Mouse (Mus musculus) thymus, adult 2 months (tissue): ENCODE results near the gene P2ry13. TPM values are rescaled to one million over a fixed set of nuclear protein-coding genes. Genes with fewer than 3 reads are reported as not detected.

Experiments used
- DNase-seq: peaks from one replicate; pipeline ENCODE4 v3.0.0; 2021
- H3K27ac ChIP-seq: fragments of 200-500 bp; 2 replicates; pipeline ENCODE4 v1.5.1; 2012; ENCODE audit warnings: low read length, control low read depth; ENCODE audit not compliant: control insufficient read depth, insufficient read depth
- H3K27me3 ChIP-seq: fragments of 200-500 bp; 2 replicates; pipeline ENCODE4 v1.6.1; 2012; ENCODE audit warnings: mild to moderate bottlenecking, low read length, moderate library complexity, mixed read lengths; ENCODE audit not compliant: control insufficient read depth, insufficient read depth
- H3K36me3 ChIP-seq: fragments of 200-500 bp; 2 replicates; pipeline ENCODE4 v1.6.1; 2012; ENCODE audit warnings: mild to moderate bottlenecking, low read length, moderate library complexity; ENCODE audit not compliant: control insufficient read depth, insufficient read depth
- H3K4me1 ChIP-seq: fragments of 200-500 bp; replicated peaks from 2 replicates; pipeline ENCODE4 v1.6.1; 2012; ENCODE audit warnings: low read length; ENCODE audit not compliant: control insufficient read depth, insufficient read depth
- H3K4me3 ChIP-seq: fragments of 200-500 bp; 2 replicates; pipeline ENCODE4 v1.5.1; 2012; ENCODE audit warnings: mild to moderate bottlenecking, low read length, control low read depth, moderate library complexity; ENCODE audit not compliant: control insufficient read depth, insufficient read depth
- CTCF ChIP-seq: fragments of 200-500 bp; IDR thresholded peaks from 2 replicates; pipeline ENCODE4 v1.5.1; 2012; ENCODE audit warnings: mild to moderate bottlenecking, control low read depth, low read length, moderate library complexity, borderline replicate concordance; ENCODE audit not compliant: control insufficient read depth, poor library complexity, insufficient read depth; ENCODE audit errors: extremely low read depth
- POLR2A ChIP-seq: fragments of 200-500 bp; IDR thresholded peaks from 2 replicates; pipeline ENCODE4 v1.6.1; 2012; ENCODE audit warnings: mild to moderate bottlenecking, low read length, control low read depth, moderate library complexity; ENCODE audit not compliant: control insufficient read depth, poor library complexity, insufficient read depth; ENCODE audit errors: extremely low read depth
- WGBS: fragments of 180-500 bp; shearing (Covaris S2); methylation state at CpG from one replicate; pipeline ENCODE4 v1.1.7; 2018; 5-methylcytosine and 5-hydroxymethylcytosine counted together
- polyA plus RNA-seq: library from polyadenylated mRNA; depleted of rRNA; stranded (reverse); fragments of >200 nt; gene quantifications from 2 replicates; pipeline ENCODE4 v1.2.3, GENCODE M21; 2012; rRNA removed

P2ry13 gene
- polyA plus RNA-seq: 9.4 and 10.4 TPM in 2 replicates

DNA sequence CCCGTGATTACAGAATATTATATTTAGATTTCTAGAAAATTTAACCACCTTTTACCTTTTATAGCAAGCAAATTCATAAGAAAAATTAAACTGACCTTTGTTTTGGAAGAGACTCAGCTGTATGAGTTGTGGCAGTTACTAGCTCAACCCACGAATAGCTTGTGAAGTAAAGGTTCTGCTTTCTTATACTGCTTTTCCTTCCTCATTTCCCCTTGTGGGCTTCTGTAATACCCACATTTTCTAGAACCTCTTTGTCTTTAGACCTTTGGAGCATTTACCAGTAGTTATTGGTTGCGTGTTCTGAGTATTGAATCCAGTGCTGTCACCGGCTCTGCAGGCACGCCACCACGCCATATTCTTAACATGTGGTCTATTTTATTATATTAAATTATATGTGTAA is at the start of gene P2ry13:
TSS of gene P2ry13 (minus strand) at position 156 of the 400 bp plus-strand sequence.
- Histone ChIP-seq H3K27ac (peak within 1 kb of the TSS; percentile 29), H3K4me3 (no peak within 1 kb of the TSS), H3K27me3 (no peaks in the 10 kb centered on the region), H3K4me1 (peaks cover 6% of the 10 kb centered on the region), H3K36me3 (no peaks in the 10 kb centered on the region)
- TF ChIP-seq POLR2A (no peak), CTCF (no peak)
- no peak for DNase-seq
- 57% methylated on average over 6 of the region's 6 CpGs for WGBS

DNA sequence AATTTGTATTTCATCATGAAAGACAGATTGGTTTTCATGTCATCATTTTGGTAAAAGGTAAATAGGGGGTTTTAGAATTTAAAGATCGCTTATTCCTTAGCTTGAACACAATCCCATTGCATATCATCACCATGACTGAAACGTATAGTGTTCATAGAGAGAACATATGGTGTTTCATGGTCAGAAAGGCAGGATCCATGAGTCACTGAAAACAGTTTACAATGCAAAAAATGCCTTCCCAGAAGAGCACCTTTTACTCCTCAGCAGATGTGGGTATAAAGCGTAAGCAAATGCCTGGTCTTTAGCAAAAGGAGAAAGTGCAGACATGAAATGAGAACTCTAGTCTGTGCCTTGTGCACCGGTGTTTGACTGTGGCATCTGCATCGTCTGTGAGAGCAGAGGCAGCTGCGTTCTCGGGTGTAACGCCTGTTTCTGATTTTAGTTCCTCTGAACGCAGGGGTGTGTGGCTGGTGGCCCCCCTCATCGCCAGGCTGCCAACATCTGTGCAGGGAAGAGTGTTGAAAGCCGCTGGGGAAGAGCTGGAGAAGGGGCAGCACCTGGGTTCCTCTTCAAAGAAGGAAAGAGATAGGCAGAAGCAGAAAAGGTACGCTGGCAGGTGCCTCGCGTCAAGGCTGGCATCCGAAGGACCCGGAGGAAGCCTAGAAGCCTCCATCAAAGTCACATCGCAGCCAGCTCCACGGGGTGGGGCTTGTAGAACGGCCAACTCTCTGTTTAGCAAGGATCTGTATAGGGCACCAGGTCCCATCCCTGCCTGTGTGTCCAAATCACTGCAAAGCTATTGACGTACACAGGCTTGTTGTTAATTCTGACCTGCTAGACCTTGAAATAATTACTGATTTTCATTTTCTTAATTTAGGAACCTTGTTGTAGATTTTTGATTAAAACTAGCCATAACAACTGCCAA is 47.3 kb upstream of the P2ry13 start:
- peak; percentile 84 for DNase-seq
- TF ChIP-seq POLR2A: 0 out of 2 replicates have a peak, but pooled peaks have one; percentile 37
- no peak for TF ChIP-seq CTCF
- WGBS: 14% methylated on average over 20 of the region's 20 CpGs
- no peaks in the 10 kb centered on the region for H3K36me3 ChIP-seq
- H3K27me3 ChIP-seq: no peaks in the 10 kb centered on the region
- H3K4me1 ChIP-seq: peaks cover 27% of the 10 kb centered on the region
- peak overlapping the region; percentile 28 for H3K4me3 ChIP-seq
- peak overlapping the region; percentile 60 for H3K27ac ChIP-seq

DNA sequence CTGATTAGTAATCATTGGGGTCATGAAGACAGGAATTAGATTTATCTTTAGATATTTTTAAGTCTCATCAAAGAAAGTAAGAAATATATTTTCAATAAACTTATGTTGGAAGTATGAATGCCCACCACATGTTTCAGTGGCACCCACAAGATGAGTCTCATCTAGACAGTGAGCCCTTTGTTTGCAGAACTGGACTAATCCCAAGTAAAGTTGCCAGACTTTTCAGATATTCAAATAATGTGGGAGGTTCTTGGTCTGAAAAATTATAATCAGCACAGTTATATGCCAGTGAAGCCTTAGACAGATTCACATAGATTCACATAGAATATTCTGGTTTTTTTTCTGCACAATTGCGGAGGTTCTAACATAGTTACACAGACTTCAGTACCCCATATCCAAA is 39.8 kb upstream of the P2ry13 start:
- no peaks in the 10 kb centered on the region for H3K27me3 ChIP-seq
- no peak overlapping the region for H3K27ac ChIP-seq
- no peaks in the 10 kb centered on the region for H3K4me1 ChIP-seq
- no peak overlapping the region for H3K4me3 ChIP-seq
- no peak for DNase-seq
- WGBS: 98% methylated on average over 1 of the region's 1 CpGs
- no peak for TF ChIP-seq POLR2A
- H3K36me3 ChIP-seq: no peaks in the 10 kb centered on the region

DNA sequence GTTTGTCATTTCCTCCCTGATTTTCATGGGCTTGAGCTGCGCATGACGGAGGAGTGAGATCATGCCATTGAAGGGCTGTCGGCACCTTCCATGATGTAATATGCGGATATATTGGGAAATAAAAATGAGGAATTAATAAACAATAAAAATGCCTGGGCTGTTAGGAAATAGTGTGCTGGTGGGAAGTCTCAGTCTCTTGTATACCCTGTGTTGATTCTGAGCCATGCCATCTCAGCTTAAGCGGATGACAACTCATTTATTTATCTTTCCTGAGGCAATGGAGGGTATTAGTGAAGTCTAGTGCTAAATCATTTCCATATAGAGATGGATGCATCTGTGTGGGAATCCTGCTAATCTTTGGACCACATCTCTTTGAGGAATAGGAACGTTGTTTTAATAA is 37.3 kb upstream of the P2ry13 start:
- H3K27me3 ChIP-seq: no peaks in the 10 kb centered on the region
- H3K4me3 ChIP-seq: no peak overlapping the region
- 97% methylated on average over 6 of the region's 6 CpGs for WGBS
- no peaks in the 10 kb centered on the region for H3K4me1 ChIP-seq
- H3K27ac ChIP-seq: no peak overlapping the region
- no peak for DNase-seq
- no peaks in the 10 kb centered on the region for H3K36me3 ChIP-seq
- TF ChIP-seq CTCF (no peak), POLR2A (no peak)

DNA sequence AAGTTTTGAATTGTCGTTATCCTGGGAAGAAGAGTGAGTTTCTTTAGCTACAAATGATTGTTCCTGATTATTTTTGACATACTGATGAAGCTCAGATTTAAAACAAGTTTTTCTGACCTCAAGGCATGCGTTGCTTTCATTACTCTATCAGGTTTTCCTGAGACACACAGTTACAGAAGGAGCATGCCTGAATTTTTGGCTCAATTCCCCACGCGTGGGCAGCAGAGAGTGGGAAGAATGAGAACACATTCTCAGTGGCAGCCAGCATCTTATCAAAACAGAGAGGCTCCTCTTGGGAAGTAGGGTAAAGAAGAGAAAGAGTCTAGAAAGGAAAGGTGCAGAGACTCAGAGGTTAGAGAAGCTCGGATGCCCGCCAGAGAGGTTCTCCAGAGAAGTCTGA is 32.7 kb upstream of the P2ry13 start:
- no peak for DNase-seq
- Histone ChIP-seq H3K36me3 (no peaks in the 10 kb centered on the region), H3K27ac (no peak overlapping the region), H3K4me3 (no peak overlapping the region), H3K4me1 (no peaks in the 10 kb centered on the region), H3K27me3 (no peaks in the 10 kb centered on the region)
- TF ChIP-seq POLR2A: no peak
- TF ChIP-seq CTCF: no peak
- WGBS: 92% methylated on average over 6 of the region's 6 CpGs

DNA sequence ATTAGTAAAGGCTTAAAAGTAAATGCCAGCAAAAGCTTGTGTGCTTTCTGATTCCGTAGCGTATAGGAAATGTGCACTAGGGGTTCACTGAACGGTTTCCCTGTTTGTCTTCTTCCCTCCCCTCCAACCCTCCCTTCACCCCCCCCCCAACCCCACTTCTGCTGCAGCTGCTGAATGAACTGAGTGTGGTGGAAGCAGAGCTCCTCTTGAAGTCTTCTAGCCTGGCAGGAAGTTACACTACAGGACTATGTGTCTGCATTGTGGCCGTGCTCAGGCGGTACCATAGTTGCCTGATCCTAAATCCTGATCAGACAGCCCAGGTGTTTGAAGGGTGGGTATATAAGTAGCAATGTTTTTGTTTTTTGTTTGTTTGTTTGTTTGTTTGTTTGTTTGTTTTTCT is 24.2 kb upstream of the P2ry13 start:
- H3K27me3 ChIP-seq: no peaks in the 10 kb centered on the region
- TF ChIP-seq CTCF (no peak), POLR2A (no peak)
- no peaks in the 10 kb centered on the region for H3K36me3 ChIP-seq
- 3% methylated on average over 5 of the region's 5 CpGs for WGBS
- no peak overlapping the region for H3K4me3 ChIP-seq
- peaks cover 2% of the 10 kb centered on the region for H3K4me1 ChIP-seq
- DNase-seq: peak; percentile 59
- H3K27ac ChIP-seq: peak overlapping the region; percentile 52

DNA sequence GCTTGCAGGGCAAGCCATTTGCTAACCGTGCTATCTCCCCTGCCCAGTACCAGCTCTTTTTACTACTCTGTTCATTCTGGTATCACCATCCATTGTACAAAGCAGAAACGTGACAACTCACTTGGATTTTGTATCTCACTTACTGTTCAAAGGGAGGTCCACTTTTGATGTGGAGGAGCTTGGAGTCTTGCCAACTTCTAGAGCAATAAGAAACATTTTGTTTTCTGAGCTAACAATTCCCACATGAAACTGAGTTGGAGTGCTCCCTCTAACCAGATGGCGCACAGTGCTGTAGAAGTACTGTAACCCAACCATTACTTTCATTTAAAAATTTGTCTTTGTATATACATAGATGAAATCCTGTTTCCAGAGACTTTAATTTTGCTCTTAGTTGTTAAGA is 20.2 kb upstream of the P2ry13 start:
- 33% methylated on average over 3 of the region's 3 CpGs for WGBS
- Histone ChIP-seq H3K36me3 (no peaks in the 10 kb centered on the region), H3K4me3 (no peak overlapping the region), H3K27ac (no peak overlapping the region), H3K27me3 (no peaks in the 10 kb centered on the region), H3K4me1 (peaks cover 16% of the 10 kb centered on the region)
- no peak for TF ChIP-seq CTCF
- no peak for TF ChIP-seq POLR2A
- no peak for DNase-seq
